Mouse (Mus musculus) forebrain, embryonic 14.5 days (tissue): Measurements from ENCODE around the gene Zfyve16. TPM values are rescaled to one million over a fixed set of nuclear protein-coding genes. Genes with fewer than 3 reads are reported as not detected.

Experiments
- ATAC-seq: fragments of 200-750 bp; cut with Nextera tagmentation; 2 replicates; pipeline ENCODE4 v1.8.0; 2017; ENCODE audit warnings: mild to moderate bottlenecking, moderate library complexity
- DNase-seq: peaks from one replicate; pipeline ENCODE4 v3.0.0-alpha.2; 2015; ENCODE audit warnings: low spot score
- H3K27ac ChIP-seq: fragments of 300-500 bp; sonication (generic); 2 replicates; pipeline ENCODE4 v1.5.1; 2014; ENCODE audit warnings: low read depth, mild to moderate bottlenecking, control low read depth, low read length, moderate library complexity
- H3K27me3 ChIP-seq: fragments of 300-500 bp; sonication (generic); replicated peaks from 2 replicates; pipeline ENCODE4 v1.6.1; 2014; ENCODE audit warnings: low read length, control low read depth, mixed read lengths; ENCODE audit not compliant: control insufficient read depth, insufficient read depth
- H3K36me3 ChIP-seq: fragments of 300-500 bp; sonication (generic); 2 replicates; pipeline ENCODE4 v1.6.1; 2014; ENCODE audit warnings: low read length, control low read depth; ENCODE audit not compliant: control insufficient read depth, insufficient read depth
- H3K4me1 ChIP-seq: fragments of 300-500 bp; sonication (generic); 2 replicates; pipeline ENCODE4 v1.6.1; 2014; ENCODE audit warnings: antibody characterized with exemption, low read length, control low read depth; ENCODE audit not compliant: control insufficient read depth, insufficient read depth
- H3K4me2 ChIP-seq: fragments of 300-500 bp; sonication (generic); 2 replicates; pipeline ENCODE4 v1.6.1; 2014; ENCODE audit warnings: mild to moderate bottlenecking, control low read depth, low read length
- H3K4me3 ChIP-seq: fragments of 300-500 bp; sonication (generic); 2 replicates; pipeline ENCODE4 v1.5.1; 2014; ENCODE audit warnings: low read depth, low read length, control low read depth
- H3K9ac ChIP-seq: fragments of 300-500 bp; sonication (generic); 2 replicates; pipeline ENCODE4 v1.6.1; 2014; ENCODE audit warnings: mild to moderate bottlenecking, low read length, control low read depth, moderate library complexity
- H3K9me3 ChIP-seq: fragments of 300-500 bp; sonication (generic); replicated peaks from 2 replicates; pipeline ENCODE4 v1.6.1; 2016; ENCODE audit warnings: low read length, control low read depth, mixed read lengths; ENCODE audit not compliant: control insufficient read depth
- WGBS: fragments of 180-500 bp; shearing (Covaris S2); extraction: QIAGEN DNeasy Blood & Tissue Kit; methylation state at CpG from one replicate; pipeline ENCODE4 v1.1.7; 2014; 5-methylcytosine and 5-hydroxymethylcytosine counted together
- polyA plus RNA-seq: library from polyadenylated mRNA; unstranded; fragments of >200 nt; fragmentation: Nextera tagmentation; extraction: Ambion mirVana; gene quantifications from 2 replicates; pipeline ENCODE4 v1.2.1, GENCODE M21; 2014

The Zfyve16 gene
- polyA plus RNA-seq, 1 experiment from 2014 or later = 9.4 TPM

DNA sequence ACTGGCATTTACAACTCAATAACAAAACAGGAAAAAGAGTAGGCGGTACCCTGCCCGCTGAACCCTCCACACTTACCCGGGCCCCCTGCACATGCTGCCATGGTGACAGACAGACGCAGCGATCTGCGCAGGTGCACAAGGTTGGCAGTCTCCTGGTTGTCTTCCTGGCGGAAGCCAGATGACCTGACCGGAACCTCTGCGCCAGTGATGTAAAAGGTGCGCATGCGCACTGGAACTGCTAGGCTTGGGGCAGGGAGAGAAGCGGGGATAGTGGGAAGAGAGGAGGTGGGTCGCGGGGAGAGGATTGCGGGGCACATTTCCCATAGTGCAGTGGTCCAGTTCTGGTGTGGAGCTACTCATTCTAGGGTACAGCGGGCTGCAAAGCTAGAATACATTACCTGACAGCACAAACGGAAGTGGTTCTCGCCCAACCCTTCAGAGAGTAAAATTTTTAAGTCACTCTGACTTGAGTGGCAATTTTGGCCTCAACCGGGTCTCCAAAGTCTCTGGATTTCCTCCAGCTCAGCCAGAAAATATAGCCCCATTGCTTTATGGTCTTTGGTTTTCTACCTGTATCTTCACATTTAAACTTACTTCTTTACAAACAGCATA is 46.7 kb downstream of the Zfyve16 start, which contains the start of gene Fam151b:
Gene Fam151b, minus strand, starts transcription at position 164 of the 612 bp plus-strand sequence.
- DNase-seq = peak; percentile 98
- H3K36me3 ChIP-seq = no peaks in the 10 kb centered on the region
- H3K4me2 ChIP-seq = peak within 1 kb of the TSS; percentile 59
- H3K9me3 ChIP-seq = no peaks in the 10 kb centered on the region
- peak within 1 kb of the TSS; percentile 53; the same call in 1 of the 2 replicates for H3K27ac ChIP-seq
- H3K27me3 ChIP-seq = no peaks in the 10 kb centered on the region
- H3K9ac ChIP-seq = peak within 1 kb of the TSS; percentile 48
- ATAC-seq = peak; percentile 100
- H3K4me3 ChIP-seq = peak within 1 kb of the TSS; percentile 41
- H3K4me1 ChIP-seq = no peaks in the 10 kb centered on the region
- 6% methylated on average over 19 of the region's 19 CpGs for WGBS

DNA sequence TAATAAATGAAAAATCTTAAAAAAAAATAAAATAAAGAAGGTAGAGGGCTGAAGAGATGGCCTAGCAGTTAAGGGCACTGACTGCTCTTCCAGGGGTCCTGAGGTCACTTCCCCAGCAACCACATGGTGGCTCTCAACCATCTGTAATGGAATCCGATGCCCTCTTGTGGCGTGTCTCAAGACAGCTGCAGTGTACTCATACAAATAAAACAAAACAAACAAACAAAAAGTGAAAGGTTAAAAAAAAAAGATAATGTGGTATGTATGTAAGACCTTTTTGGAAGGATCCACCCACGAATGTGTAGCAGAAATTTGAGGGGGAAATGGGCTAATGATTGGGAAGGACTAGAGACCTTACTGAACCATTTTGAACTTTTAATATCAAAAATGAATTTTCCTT is 47.3 kb downstream of the Zfyve16 start:
- WGBS = 3% methylated on average over 3 of the region's 3 CpGs
- Histone ChIP-seq H3K36me3 (no peaks in the 10 kb centered on the region), H3K27ac (peak overlapping the region; percentile 53; the same call in 1 of the 2 replicates), H3K4me3 (peak overlapping the region; percentile 41), H3K9me3 (no peaks in the 10 kb centered on the region), H3K4me1 (no peaks in the 10 kb centered on the region), H3K4me2 (peak overlapping the region; percentile 59), H3K27me3 (no peaks in the 10 kb centered on the region), H3K9ac (peak overlapping the region; percentile 48; the same call in 1 of the 2 replicates)
- ATAC-seq (peak; percentile 58), DNase-seq (peak; percentile 67)

- Histone ChIP-seq H3K9ac (no peak overlapping the region), H3K27ac (no peak overlapping the region), H3K9me3 (no peaks in the 10 kb centered on the region), H3K27me3 (no peaks in the 10 kb centered on the region), H3K36me3 (peaks cover 3% of the 10 kb centered on the region; the same call in 1 of the 2 replicates), H3K4me3 (no peak overlapping the region), H3K4me1 (no peaks in the 10 kb centered on the region), H3K4me2 (no peak overlapping the region)
- no peak for ATAC-seq
- no peak for DNase-seq
- 80% methylated on average over 2 of the region's 2 CpGs for WGBS
Observed at GRCm38 (mm10) chr13:92470151-92470550, 60.5 kb downstream of the Zfyve16 start.

- no peak for ATAC-seq
- DNase-seq = no peak
- Histone ChIP-seq H3K4me1 (no peaks in the 10 kb centered on the region), H3K27ac (no peak overlapping the region), H3K4me3 (no peak overlapping the region), H3K36me3 (peaks cover 3% of the 10 kb centered on the region; the same call in 1 of the 2 replicates), H3K9me3 (no peaks in the 10 kb centered on the region), H3K4me2 (no peak overlapping the region), H3K9ac (no peak overlapping the region), H3K27me3 (no peaks in the 10 kb centered on the region)
- 83% methylated on average over 2 of the region's 2 CpGs for WGBS
Observed at GRCm38 (mm10) chr13:92469381-92469780, 61.3 kb downstream of the Zfyve16 start.

DNA sequence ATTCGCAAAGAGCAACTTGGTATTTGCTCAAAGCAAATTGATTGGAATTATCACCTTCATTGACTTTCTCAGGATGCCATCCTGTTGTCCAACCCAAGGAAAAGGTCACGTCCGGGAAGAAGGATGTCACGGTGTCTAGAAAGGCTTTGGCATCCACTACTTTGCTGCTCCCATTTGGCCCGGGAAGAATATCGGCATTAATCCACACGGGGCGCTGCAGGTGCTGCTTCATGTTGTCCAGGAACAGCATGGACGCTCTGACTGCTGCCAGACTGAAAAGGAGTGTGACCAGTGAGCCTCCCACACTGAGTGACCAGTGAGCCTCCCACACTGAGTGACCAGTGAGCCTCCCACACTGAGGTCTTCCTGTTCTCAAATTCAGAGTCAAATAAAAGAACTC is 62.8 kb downstream of the Zfyve16 start:
- no peak for ATAC-seq
- no peak overlapping the region for H3K4me2 ChIP-seq
- H3K4me1 ChIP-seq = no peaks in the 10 kb centered on the region
- no peak for DNase-seq
- no peaks in the 10 kb centered on the region for H3K9me3 ChIP-seq
- 69% methylated on average over 9 of the region's 9 CpGs for WGBS
- no peak overlapping the region for H3K27ac ChIP-seq
- H3K27me3 ChIP-seq = no peaks in the 10 kb centered on the region
- H3K36me3 ChIP-seq = peaks cover 3% of the 10 kb centered on the region; the same call in 1 of the 2 replicates
- H3K9ac ChIP-seq = no peak overlapping the region
- H3K4me3 ChIP-seq = no peak overlapping the region

- H3K4me2 ChIP-seq = no peak overlapping the region
- H3K27me3 ChIP-seq = no peaks in the 10 kb centered on the region
- H3K36me3 ChIP-seq = peaks cover 3% of the 10 kb centered on the region; the same call in 1 of the 2 replicates
- H3K4me3 ChIP-seq = no peak overlapping the region
- no peaks in the 10 kb centered on the region for H3K4me1 ChIP-seq
- no peak overlapping the region for H3K27ac ChIP-seq
- H3K9me3 ChIP-seq = no peaks in the 10 kb centered on the region
- ATAC-seq (no peak), DNase-seq (no peak)
- H3K9ac ChIP-seq = no peak overlapping the region
- WGBS = 92% methylated on average over 3 of the region's 3 CpGs
Observed at GRCm38 (mm10) chr13:92464698-92465097, 66.0 kb downstream of the Zfyve16 start.

DNA sequence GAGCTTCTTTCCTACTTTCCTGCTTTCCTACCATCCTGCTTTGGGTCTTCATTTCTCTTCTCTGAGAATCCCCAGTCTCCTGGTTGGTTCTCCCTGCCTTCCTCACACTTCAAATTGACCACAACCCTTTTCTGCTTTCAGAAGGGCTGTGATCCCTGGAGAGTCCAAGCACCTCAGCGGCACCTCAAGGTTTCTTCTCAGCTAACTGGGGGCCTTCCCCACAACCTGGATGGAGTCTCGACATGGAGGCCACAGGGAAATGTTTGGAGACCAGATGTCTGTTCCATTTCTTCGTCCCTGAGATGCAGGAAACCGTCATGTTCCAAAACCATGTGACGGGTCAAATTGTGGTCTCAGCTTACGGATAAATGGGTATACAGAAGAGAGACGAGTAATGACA is 83.8 kb downstream of the Zfyve16 start:
- Histone ChIP-seq H3K9ac (no peak overlapping the region), H3K4me2 (no peak overlapping the region), H3K9me3 (no peaks in the 10 kb centered on the region), H3K27me3 (no peaks in the 10 kb centered on the region), H3K4me1 (no peaks in the 10 kb centered on the region), H3K36me3 (no peaks in the 10 kb centered on the region), H3K27ac (no peak overlapping the region), H3K4me3 (no peak overlapping the region)
- WGBS = 93% methylated on average over 7 of the region's 7 CpGs
- DNase-seq (no peak), ATAC-seq (no peak)

- no peak overlapping the region for H3K4me3 ChIP-seq
- H3K9me3 ChIP-seq = no peaks in the 10 kb centered on the region
- no peaks in the 10 kb centered on the region for H3K27me3 ChIP-seq
- no peak overlapping the region for H3K9ac ChIP-seq
- no peak overlapping the region for H3K27ac ChIP-seq
- no peaks in the 10 kb centered on the region for H3K4me1 ChIP-seq
- no peak overlapping the region for H3K4me2 ChIP-seq
- no peak for ATAC-seq
- WGBS = 76% methylated on average over 13 of the region's 13 CpGs
- H3K36me3 ChIP-seq = no peaks in the 10 kb centered on the region
- DNase-seq = no peak
Observed at GRCm38 (mm10) chr13:92440286-92440685, 90.4 kb downstream of the Zfyve16 start.

- no peak overlapping the region for H3K9ac ChIP-seq
- H3K27ac ChIP-seq = no peak overlapping the region
- no peaks in the 10 kb centered on the region for H3K9me3 ChIP-seq
- no peaks in the 10 kb centered on the region for H3K36me3 ChIP-seq
- DNase-seq = no peak
- H3K4me1 ChIP-seq = no peaks in the 10 kb centered on the region
- no peak overlapping the region for H3K4me3 ChIP-seq
- no peaks in the 10 kb centered on the region for H3K27me3 ChIP-seq
- no peak overlapping the region for H3K4me2 ChIP-seq
- WGBS = 94% methylated on average over 10 of the region's 10 CpGs
- ATAC-seq = no peak
Observed at GRCm38 (mm10) chr13:92438656-92439055, 92.0 kb downstream of the Zfyve16 start.
